Mouse (Mus musculus) bone marrow, adult 2 months (tissue): ENCODE measurements around the gene Gps1.

Experiments
- CTCF ChIP-seq: fragments of 200-500 bp; IDR thresholded peaks from 2 replicates; pipeline ENCODE4 v1.5.1; 2011; ENCODE audit warnings: low read length, control low read depth; ENCODE audit not compliant: control insufficient read depth, insufficient read depth
- POLR2A ChIP-seq: fragments of 200-500 bp; IDR thresholded peaks from 2 replicates; pipeline ENCODE4 v1.6.1; 2011; ENCODE audit warnings: low read depth, mild to moderate bottlenecking, control low read depth, low read length, borderline replicate concordance; ENCODE audit not compliant: control insufficient read depth

DNA sequence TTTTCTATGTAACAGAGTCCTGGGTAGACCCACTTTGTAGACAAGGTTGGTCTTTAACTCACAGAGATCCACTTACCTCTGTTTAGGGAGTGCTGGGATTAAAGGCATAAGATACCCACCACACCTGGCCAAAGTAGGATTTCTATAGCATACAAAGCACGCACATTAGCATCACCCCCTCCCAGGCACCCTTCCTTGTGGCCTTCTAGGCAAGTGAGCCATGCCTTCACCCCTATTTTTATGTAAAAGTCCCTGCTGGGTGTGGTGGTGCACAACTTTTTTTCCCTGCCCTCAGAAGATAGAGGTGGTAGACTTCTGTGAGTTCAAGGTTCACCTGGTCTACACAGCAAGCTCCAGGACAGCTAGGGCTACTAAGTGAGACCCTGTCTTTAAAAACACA lies 4.2 kb upstream of the Gps1 start:
- no peak for TF ChIP-seq CTCF
- no peak for TF ChIP-seq POLR2A
